Mouse (Mus musculus) layer of hippocampus, adult 2 months (tissue): ENCODE data around the gene Dok5. TPM values are rescaled to one million over a fixed set of nuclear protein-coding genes. Genes with fewer than 3 reads are reported as not detected.
A peak's percentile ranks its signal among the peaks of the same experiment; 100 is the strongest.

Experiments
- DNase-seq, 2 experiments: peaks; one replicate each; pipeline ENCODE4 v3.0.0; 2022; ENCODE audit warnings: low spot score in 2 of 2
- H3K27ac ChIP-seq: fragments of 200-600 bp; 2 replicates; pipeline ENCODE4 v1.8.1; 2022
- H3K4me3 ChIP-seq: fragments of 200-600 bp; 2 replicates; pipeline ENCODE4 v1.8.1; 2022; ENCODE audit warnings: mild to moderate bottlenecking
- CTCF ChIP-seq: fragments of 200-600 bp; conservative IDR thresholded peaks from 2 replicates; pipeline ENCODE4 v1.8.1; 2022; ENCODE audit warnings: antibody characterized with exemption, mild to moderate bottlenecking, moderate library complexity
- long read RNA-seq, 2 experiments: library from polyadenylated mRNA; stranded (forward); transcript quantifications; one replicate each; pipeline ENCODE4 v2.0.0; 2021; ENCODE audit warnings: borderline mapping rate in 2 of 2
- total RNA-seq, 2 experiments: library from RNA; stranded (reverse); gene quantifications; 2 replicates each; pipeline ENCODE4 v1.2.3; 2021

Gene Dok5
- 10 to 100 TPM; 12.5 to 14.7 TPM for total RNA-seq
- long read RNA-seq, experiment 1, transcript Dok5-201 (8 exons, 1,768 nt) = major isoform, 14 of 15 reads
- long read RNA-seq, experiment 1, partial matches to known transcripts = 0 of 15 reads
- long read RNA-seq, experiment 1, other reads (novel, unspliced or antisense) = 1 of 15 reads
- long read RNA-seq, experiment 2, transcript Dok5-201 (8 exons, 1,768 nt) = major isoform, 15 of 17 reads
- long read RNA-seq, experiment 2, partial matches to known transcripts = 0 of 17 reads
- long read RNA-seq, experiment 2, other reads (novel, unspliced or antisense) = 2 of 17 reads

DNA sequence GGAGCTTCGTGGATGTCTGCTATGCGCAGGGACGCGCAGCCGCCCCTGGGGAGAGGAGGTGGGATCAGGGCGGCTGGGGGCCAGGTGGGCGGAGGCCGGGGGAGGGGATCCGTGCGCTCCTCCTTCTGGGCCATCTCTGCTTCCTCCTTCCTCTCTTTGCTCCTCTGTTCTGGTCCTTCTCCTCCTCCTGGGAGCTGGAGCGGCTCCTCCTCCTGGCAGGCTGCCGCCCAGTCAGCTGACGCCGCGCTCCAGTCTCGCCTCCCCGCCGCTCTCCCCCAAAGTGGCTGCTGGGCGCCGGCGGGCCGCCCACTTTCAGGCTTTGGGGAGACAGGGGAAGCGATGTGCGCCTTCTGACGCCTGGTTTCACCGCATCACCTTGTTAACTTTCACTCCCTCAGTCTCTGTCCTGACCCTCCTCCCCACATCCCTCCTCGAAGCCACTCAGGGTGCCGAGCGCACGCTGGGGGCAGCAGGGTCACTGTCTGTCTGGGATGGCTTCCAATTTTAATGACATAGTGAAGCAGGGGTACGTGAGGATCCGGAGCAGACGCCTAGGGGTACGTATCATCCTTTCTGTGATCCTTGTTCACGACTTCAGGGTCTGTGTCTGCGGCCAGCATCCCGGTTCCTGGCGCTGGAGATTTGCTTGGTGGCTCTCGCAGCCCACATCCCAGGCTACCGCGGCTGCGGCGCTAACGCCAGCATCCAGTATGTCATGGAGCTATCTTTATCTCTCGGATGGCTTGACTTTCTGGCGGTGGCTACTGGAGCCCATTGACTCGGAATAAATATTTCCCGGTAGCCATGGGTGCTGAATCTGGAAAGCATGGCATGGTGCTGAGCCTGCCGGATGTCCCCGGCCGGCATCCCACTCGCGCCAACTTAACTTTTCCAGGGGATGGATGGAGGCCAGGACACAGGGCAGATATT, at the start of gene Dok5:
Gene Dok5, plus strand, starts transcription at position 176 of the 930 bp plus-strand sequence.
- peak within 1 kb of the TSS; percentile 79 for H3K4me3 ChIP-seq
- H3K27ac ChIP-seq = peak within 1 kb of the TSS; percentile 91
- DNase-seq = peak; percentile 89 to 90
- 0 out of 2 replicates have a peak, but pooled peaks have one; percentile 3 for TF ChIP-seq CTCF

DNA sequence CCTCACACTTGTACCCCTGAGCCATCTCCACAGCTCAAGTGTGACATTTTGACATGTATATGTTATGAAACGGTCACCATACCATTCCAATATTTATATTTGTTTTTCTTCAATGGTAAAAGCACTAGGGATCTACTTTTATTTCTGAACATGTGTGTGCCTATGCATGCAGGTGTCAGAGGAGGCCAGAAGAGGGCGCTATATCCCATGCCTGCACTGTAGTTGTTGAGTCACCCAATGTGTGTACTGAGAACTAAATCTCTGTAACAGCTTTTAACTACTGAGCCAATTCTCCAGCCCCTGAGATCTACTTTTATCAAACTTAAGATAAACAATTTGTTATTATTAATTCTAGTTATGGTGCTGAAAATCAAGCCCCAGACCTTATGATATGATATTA, 48.2 kb upstream of the Dok5 start:
- no peak for DNase-seq
- peak; percentile 69 for TF ChIP-seq CTCF

DNA sequence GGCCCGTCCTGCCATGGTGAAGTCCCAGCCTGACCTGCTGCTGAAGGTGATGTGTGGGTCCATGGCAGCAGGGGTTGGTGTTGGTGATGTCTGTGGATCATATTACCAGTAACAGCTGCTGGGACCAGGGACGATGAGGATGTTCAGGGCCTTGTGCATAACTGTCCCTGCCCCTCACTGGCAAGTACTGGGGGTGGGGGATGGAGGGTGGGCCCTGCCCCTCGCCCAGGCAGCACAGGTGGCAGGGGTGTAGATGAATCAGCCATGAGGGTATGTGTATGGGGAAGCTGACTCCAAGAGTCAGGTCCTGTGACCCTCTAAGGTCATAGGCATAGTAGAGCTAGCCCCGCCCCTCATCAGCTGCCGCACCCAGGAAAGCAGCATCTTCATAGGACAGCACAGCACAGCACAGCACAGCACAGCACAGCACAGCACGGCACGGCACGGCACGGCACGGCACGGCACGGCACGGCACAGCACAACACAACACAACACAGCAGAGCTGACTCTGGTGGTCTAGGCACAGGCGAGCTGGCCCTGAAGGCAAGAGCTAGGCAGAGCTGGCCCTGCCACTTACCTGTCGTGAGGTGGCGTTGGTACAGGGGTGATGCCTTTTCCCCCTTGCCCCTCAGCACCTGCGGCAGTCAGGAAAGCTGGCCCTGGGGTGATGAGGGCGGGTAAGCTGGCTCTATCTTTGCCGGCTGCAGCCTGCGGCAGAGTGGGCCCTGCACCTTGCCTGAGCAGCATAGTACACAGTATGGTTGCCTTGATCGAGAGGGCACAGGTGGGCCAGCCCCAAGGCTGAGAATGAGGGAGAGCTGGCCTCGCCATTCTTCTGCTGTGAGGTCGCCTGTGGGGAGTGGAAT, 36.3 kb upstream of the Dok5 start:
- no peak for DNase-seq
- Histone ChIP-seq H3K4me3 (no peak overlapping the region), H3K27ac (no peak overlapping the region)
- TF ChIP-seq CTCF = no peak

More for the DNA sequence above, 48.2 kb upstream of the Dok5 start:
- H3K4me3 ChIP-seq = no peak overlapping the region
- no peak overlapping the region for H3K27ac ChIP-seq

DNA sequence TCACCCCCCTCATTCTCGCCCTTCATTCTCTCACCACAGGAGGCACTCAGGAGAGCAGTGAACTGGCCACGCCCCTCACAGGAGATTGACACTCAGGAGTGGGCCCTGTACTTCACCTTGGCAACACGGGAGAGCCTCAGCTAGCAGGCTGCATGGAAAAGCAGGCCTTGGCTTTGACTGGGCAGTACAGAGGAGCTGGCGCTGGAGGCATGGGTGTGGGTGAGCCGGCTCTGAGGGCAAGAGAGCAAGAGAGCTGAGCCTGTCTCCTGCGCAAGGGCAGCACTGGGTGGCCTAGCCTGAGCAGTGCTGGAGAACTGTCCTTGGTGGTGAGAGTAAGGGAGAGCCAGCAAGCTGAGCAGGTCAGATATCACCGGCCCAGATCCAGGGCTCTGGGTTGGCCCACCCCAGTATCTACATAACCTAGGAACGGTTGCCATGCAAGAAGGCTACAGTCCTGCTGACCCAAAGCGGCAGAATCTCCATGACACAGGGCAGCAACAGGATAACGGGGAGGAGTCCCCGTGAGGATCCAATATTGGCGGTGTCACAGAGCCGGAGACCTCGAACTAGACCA, 35.6 kb upstream of the Dok5 start:
- no peak for DNase-seq
- Histone ChIP-seq H3K27ac (no peak overlapping the region), H3K4me3 (no peak overlapping the region)
- TF ChIP-seq CTCF = no peak

DNA sequence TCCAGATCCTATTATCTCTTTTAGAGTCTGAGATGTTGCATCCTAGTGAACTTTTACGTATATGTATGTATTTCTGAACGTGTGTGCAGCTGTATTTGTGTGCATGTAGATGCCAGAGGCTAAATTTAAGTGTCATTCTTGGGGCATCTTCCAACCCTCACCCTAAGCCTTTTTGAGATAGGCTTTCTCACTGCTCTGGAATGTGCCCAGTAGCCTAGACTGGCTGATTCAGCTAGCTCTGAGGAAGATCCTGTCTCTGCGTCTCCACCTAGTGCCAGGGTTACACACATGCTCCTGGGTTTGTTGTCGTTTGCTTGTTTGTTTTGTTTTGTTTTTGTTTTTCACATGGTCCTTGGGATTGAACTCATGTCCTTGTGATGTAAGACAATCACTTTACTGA, 31.1 kb upstream of the Dok5 start:
- Histone ChIP-seq H3K27ac (no peak overlapping the region), H3K4me3 (no peak overlapping the region)
- DNase-seq = no peak
- peak; percentile 20 for TF ChIP-seq CTCF

DNA sequence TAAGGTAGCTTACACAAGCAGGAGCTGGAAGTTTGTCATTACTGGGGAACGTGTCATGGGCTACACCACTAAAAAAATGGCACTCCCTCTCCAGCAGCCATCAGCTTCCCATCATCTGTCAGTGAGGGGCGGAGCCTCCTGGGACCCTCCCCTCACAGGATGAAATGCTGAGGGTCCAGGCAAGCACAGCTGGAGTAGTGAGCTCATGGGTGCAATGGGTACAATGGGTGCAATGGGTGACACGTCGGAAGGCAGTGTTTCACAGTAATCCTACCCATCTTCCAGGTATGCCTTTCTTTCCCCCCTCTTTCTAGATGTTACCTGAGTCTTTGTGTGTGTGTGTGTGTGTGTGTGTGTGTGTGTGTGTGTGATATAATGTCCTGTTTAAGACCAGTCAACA, 25.1 kb upstream of the Dok5 start:
- DNase-seq = no peak
- no peak for TF ChIP-seq CTCF

DNA sequence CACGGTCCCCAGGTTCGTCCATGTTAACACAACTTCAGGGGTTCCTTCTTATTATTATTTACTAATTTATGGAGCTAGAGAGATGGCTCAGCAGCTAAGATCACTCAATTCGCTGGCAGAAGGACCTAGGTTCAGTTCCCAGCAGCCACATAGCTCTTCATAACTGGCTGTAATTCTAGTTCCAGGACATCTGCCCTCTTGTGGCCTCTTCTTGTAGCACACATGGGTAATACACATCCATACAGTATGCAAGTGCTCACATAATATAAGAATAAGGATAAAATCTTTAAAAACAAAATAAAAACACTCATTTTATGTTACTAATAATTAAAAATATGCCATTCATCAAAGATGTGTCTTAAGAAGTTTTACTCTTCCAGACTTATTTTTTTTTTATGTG, 23.9 kb upstream of the Dok5 start:
- peak; percentile 54 for TF ChIP-seq CTCF
- Histone ChIP-seq H3K4me3 (no peak overlapping the region), H3K27ac (no peak overlapping the region)
- no peak for DNase-seq

More for the DNA sequence above, 25.1 kb upstream of the Dok5 start:
- Histone ChIP-seq H3K27ac (no peak overlapping the region), H3K4me3 (no peak overlapping the region)

DNA sequence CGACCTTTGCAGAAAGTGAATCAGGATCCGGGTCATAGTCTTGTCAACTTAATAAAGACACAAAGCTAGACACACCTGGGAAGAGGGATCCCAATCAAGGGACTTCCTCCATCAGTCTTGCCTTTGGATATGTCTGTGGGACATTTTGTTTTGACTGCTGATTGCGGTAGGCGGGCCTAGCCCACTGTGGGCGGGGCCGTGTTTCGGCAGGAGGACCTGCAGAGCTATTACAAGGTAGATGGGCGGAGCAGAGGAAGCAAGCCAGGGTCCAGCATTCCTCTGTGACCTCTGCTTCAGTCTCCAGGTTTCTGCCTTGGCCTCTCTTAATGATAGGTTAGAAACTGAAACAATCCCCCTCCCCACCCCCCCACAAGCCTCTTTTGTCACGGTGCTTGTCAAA, 22.7 kb upstream of the Dok5 start:
- TF ChIP-seq CTCF = no peak
- DNase-seq = no peak
- no peak overlapping the region for H3K4me3 ChIP-seq
- H3K27ac ChIP-seq = no peak overlapping the region

DNA sequence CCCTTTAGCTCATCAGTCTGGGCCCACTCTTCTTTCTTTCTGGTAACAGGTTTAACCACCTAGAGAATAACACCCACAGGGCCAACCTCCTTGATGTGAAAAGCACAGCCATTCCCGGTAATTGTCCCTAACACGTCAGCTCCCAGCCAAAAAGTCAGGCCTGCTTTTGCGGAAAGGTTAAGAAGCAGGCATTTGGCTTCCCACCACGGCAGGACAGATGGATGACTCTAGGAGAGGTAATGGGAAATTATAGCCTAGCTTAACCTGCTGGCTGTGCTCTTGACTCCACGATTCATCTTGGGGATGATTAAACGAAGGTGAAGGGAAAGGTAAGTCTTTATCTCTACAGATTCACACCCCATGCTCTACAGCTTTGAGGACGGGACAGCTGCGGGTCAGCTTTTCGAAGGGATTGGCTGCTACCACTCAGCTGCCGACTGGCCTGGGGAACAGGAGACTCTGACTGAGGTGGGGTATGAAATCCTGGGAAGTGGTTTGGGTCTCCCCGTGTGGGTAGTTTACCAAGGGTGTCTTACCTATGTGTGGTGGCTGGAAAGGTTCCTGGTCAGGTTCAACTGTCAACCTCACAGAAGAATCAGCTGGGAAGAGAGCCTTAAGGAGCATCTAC, 18.8 kb upstream of the Dok5 start:
- Histone ChIP-seq H3K27ac (no peak overlapping the region), H3K4me3 (no peak overlapping the region)
- DNase-seq = no peak
- TF ChIP-seq CTCF = no peak

DNA sequence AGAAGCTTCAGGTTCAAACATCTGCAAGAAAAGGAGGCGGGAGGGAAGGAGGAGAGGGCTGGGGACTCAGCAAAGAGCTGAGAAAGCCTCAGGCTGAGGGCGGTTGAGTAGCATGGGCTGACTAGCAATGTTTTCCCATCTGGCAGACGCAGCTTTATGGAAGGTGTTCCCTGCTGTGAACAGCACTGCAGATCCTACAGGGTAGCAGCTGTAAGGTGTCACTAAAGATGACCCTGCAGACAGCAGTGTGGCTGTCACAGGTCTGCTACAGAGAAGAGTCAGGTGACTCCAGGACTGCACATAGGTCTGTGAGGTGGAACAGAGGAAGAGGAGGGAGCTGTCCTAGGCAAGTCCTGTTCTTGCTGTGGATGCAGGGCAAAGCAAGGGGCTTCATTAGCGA, 11.2 kb upstream of the Dok5 start:
- no peak for TF ChIP-seq CTCF
- no peak for DNase-seq
- H3K27ac ChIP-seq = no peak overlapping the region

DNA sequence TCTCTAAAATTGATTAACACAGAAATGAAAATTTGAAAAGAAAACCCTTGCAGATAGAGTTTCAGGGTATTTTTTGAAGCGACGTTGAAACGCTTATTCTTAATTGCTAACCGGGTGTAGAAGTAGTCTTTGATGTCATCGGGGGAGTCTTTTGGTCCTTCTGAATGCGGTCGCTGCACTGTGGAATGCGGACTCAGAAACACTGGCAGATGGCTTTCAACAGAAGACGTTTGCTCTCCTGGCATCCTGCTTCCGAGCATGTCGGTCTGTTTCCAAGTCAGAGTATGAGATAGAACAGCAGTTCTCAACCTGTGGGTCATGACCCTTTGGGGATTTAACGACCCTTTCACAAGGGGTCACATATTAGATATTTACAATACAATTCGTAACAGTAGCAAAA, 7.5 kb upstream of the Dok5 start:
- no peak for DNase-seq
- TF ChIP-seq CTCF = no peak
- no peak overlapping the region for H3K27ac ChIP-seq
- H3K4me3 ChIP-seq = no peak overlapping the region

More for the DNA sequence above, 11.2 kb upstream of the Dok5 start:
- H3K4me3 ChIP-seq = no peak overlapping the region

DNA sequence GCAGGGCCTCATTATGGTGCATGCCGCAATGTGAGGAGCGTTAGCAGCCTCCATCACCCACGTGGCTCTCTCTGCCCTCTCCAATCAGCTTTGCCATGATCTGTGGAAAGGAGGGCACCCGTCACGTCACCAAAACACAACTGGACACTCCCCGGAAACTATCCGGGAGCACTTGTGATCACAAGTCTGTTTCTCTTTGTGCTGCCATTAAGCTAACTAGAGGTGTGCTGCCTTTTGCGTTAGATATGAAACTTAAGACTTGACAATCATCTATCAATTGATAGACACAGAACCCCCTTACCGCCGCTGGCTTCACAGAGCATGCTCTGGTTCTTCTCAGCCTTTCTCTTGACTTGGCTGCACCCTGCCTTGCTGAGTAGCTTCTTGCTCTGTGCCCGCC, 6.9 kb upstream of the Dok5 start:
- TF ChIP-seq CTCF = no peak
- no peak overlapping the region for H3K27ac ChIP-seq
- no peak overlapping the region for H3K4me3 ChIP-seq
- DNase-seq = no peak
